Mouse (Mus musculus) left cerebral cortex, postnatal 36 days (tissue): ENCODE data around the gene 6720489N17Rik. TPM values are rescaled to one million over a fixed set of nuclear protein-coding genes. Genes with fewer than 3 reads are reported as not detected.
"Not testable (repeated sequence)": the region's sequence is repeated elsewhere in the genome, so short reads cannot be mapped to it uniquely, and the experiment has no call there.

Experiments
- DNase-seq, 2 experiments: peaks; one replicate each; pipeline ENCODE4 v3.0.0; 2021 to 2022; ENCODE audit warnings: low spot score in 2 of 2, mixed read lengths in 1 of 2
- intact Hi-C: fragments of 180-260 bp; cut with DNase I; formaldehyde crosslinking; loops from one replicate; pipeline ENCODE4 v1.15.1; 2025
- microRNA-seq: library from miRNA; unstranded; fragments of <30 nt; microRNA quantifications from one replicate; pipeline ENCODE4 v1.2.0, GENCODE M21; 2022
- total RNA-seq, 2 experiments: library from RNA; stranded (reverse); gene quantifications; 2 replicates each; pipeline ENCODE4 v1.2.3; 2021

The 6720489N17Rik gene
- total RNA-seq = 1 to 10 TPM; 2.9 to 3.4 TPM

- intact Hi-C loops = not testable (repeated sequence)
- peak; percentile 47 to 58 for DNase-seq
Observed at GRCm38 (mm10) chr13:62623577-62624276, at the start of gene 6720489N17Rik. TSS of gene 6720489N17Rik (minus strand) at chr13:62624182.

GRCm38 (mm10) chr13:62653369-62653743 is 29.4 kb upstream of the 6720489N17Rik start:
- DNase-seq = no peak
- intact Hi-C loops = no loop called here

GRCm38 (mm10) chr13:62652681-62653368 is 28.8 kb upstream of the 6720489N17Rik start:
- intact Hi-C loops = not testable (repeated sequence)

GRCm38 (mm10) chr13:62627071-62627470 is 3.1 kb upstream of the 6720489N17Rik start:
- intact Hi-C loops = loop anchor here (5.0 kb wide), 1 partner anchor 230 kb away; the partner anchor contains the start of gene Fbp2
- DNase-seq = not testable (repeated sequence)

More at GRCm38 (mm10) chr13:62652681-62653368, 28.8 kb upstream of the 6720489N17Rik start:
- DNase-seq = peak; percentile 61 to 65

- intact Hi-C loops, DNase-seq: not testable (repeated sequence)
Observed at GRCm38 (mm10) chr13:62624277-62624665, 289 bp upstream of the 6720489N17Rik start.

GRCm38 (mm10) chr13:62617449-62617848 is 6.5 kb downstream of the 6720489N17Rik start:
- DNase-seq, intact Hi-C loops: not testable (repeated sequence)

- intact Hi-C loops, DNase-seq: not testable (repeated sequence)
Observed at GRCm38 (mm10) chr13:62571099-62571498, 52.9 kb downstream of the 6720489N17Rik start, which contains the start of gene Zfp934. TSS of gene Zfp934 (minus strand) at chr13:62571199.

- DNase-seq = peak in 1 of 2 experiments; percentile 3
- intact Hi-C loops = not testable (repeated sequence)
Observed at GRCm38 (mm10) chr13:62561696-62562095, 62.3 kb downstream of the 6720489N17Rik start.

- DNase-seq = peak; percentile 70 to 75
- intact Hi-C loops = not testable (repeated sequence)
Observed at GRCm38 (mm10) chr13:62558189-62559110, 65.5 kb downstream of the 6720489N17Rik start, which contains the start of gene Zfp935. TSS of gene Zfp935 (minus strand) at chr13:62558511.

Small RNA genes within 50 kb of the gene (microRNA-seq; reads per million reads assigned to microRNA genes)
- not detected for gene Gm24020

Other genes with a start within 250 kb of the 6720489N17Rik start
- gene Gm3604, start 241.0 kb downstream of the 6720489N17Rik start, total RNA-seq = 1 to 10 TPM; 1.2 to 1.4 TPM
- gene Gm49359, start 157.3 kb downstream of the 6720489N17Rik start, total RNA-seq = 10 to 100 TPM; 10.7 to 15.8 TPM
- 1 to 10 TPM in 1 of 2 experiments, not detected in 1; 1.4 TPM for gene Zfp935, start 65.7 kb downstream of the 6720489N17Rik start, total RNA-seq
- gene Zfp934, start 53.0 kb downstream of the 6720489N17Rik start, total RNA-seq = 1 to 10 TPM; 6.1 to 6.9 TPM
- gene Platr25, start 136.5 kb upstream of the 6720489N17Rik start, total RNA-seq = 10 to 100 TPM; 10.6 to 15.5 TPM
- gene Gm5141, start 161.6 kb upstream of the 6720489N17Rik start, total RNA-seq = 1 to 10 TPM; 5.8 to 6.3 TPM
- not detected for gene Fbp2, start 234.2 kb upstream of the 6720489N17Rik start, total RNA-seq